Mouse (Mus musculus): Measurements from ENCODE around the gene Pacs1.

- TF ChIP-seq CTCF (IDR thresholded peaks at IDR 0.05; ENCODE audit: low read depth) (peak; percentile 80), EP300 (optimal IDR thresholded peaks at IDR 0.05) (no peak)
Measured at GRCm38 (mm10) chr19:5151331-5151730, 121.6 kb downstream of the Pacs1 start.
